Mouse (Mus musculus): ENCODE measurements around the gene Acvr1c.

The Acvr1c gene

GRCm38 (mm10) chr2:58281046-58281445 is 76.6 kb downstream of the Acvr1c start:
- no peak for DNase-seq

- DNase-seq: no peak
Measured at GRCm38 (mm10) chr2:58279163-58279562, 78.5 kb downstream of the Acvr1c start.

- DNase-seq: no peak
Measured at GRCm38 (mm10) chr2:58276454-58276853, 81.2 kb downstream of the Acvr1c start.

- no peak for DNase-seq
Measured at GRCm38 (mm10) chr2:58240639-58241038, 117.1 kb downstream of the Acvr1c start.

GRCm38 (mm10) chr2:58237487-58237886 is 120.2 kb downstream of the Acvr1c start:
- no peak for DNase-seq

Measured in right cerebral cortex, postnatal 4 days (tissue).